Mouse (Mus musculus) embryonic facial prominence, embryonic 14.5 days (tissue): Measurements from ENCODE around the gene Gm10188. TPM values are rescaled to one million over a fixed set of nuclear protein-coding genes. Genes with fewer than 3 reads are reported as not detected.

Source experiments
- ATAC-seq: fragments of 200-750 bp; cut with Nextera tagmentation; 2 replicates; pipeline ENCODE4 v1.8.0; 2017; ENCODE audit warnings: low read depth, moderate number of reproducible peaks, moderate TSS enrichment
- DNase-seq: peaks from one replicate; pipeline ENCODE4 v3.0.0-alpha.2; 2015; ENCODE audit warnings: low spot score
- H3K27ac ChIP-seq: fragments of 300-500 bp; sonication (generic); replicated peaks from 2 replicates; pipeline ENCODE4 v1.5.1; 2014; ENCODE audit warnings: low read depth, mild to moderate bottlenecking, low read length, moderate library complexity
- H3K27me3 ChIP-seq: fragments of 300-500 bp; sonication (generic); replicated peaks from 2 replicates; pipeline ENCODE4 v1.6.1; 2014; ENCODE audit warnings: low read length; ENCODE audit not compliant: control insufficient read depth, insufficient read depth
- H3K36me3 ChIP-seq: fragments of 300-500 bp; sonication (generic); 2 replicates; pipeline ENCODE4 v1.6.1; 2014; ENCODE audit warnings: low read length, mixed read lengths; ENCODE audit not compliant: control insufficient read depth, insufficient read depth
- H3K4me1 ChIP-seq: fragments of 300-500 bp; sonication (generic); 2 replicates; pipeline ENCODE4 v1.6.1; 2014; ENCODE audit warnings: antibody characterized with exemption, low read length; ENCODE audit not compliant: control insufficient read depth, insufficient read depth
- H3K4me2 ChIP-seq: fragments of 300-500 bp; sonication (generic); 2 replicates; pipeline ENCODE4 v1.6.1; 2014; ENCODE audit warnings: low read depth, mild to moderate bottlenecking, low read length, moderate library complexity, mixed read lengths
- H3K4me3 ChIP-seq: fragments of 300-500 bp; sonication (generic); 2 replicates; pipeline ENCODE4 v1.5.1; 2014; ENCODE audit warnings: low read depth, mild to moderate bottlenecking, low read length
- H3K9ac ChIP-seq: fragments of 300-500 bp; sonication (generic); 2 replicates; pipeline ENCODE4 v1.6.1; 2014; ENCODE audit warnings: low read depth, mild to moderate bottlenecking, low read length, moderate library complexity, mixed read lengths
- H3K9me3 ChIP-seq: fragments of 300-500 bp; sonication (generic); 2 replicates; pipeline ENCODE4 v1.6.1; 2016; ENCODE audit warnings: low read length; ENCODE audit not compliant: control insufficient read depth
- WGBS: fragments of 180-500 bp; shearing (Covaris S2); extraction: QIAGEN DNeasy Blood & Tissue Kit; methylation state at CpG from one replicate; pipeline ENCODE4 v1.1.7; 2014; 5-methylcytosine and 5-hydroxymethylcytosine counted together
- polyA plus RNA-seq: library from polyadenylated mRNA; unstranded; fragments of >200 nt; fragmentation: Nextera tagmentation; extraction: Ambion mirVana; gene quantifications from 2 replicates; pipeline ENCODE4 v1.2.1, GENCODE M21; 2014

Gm10188 gene
- not detected in 2 replicates for polyA plus RNA-seq

- H3K27ac ChIP-seq, result no peak within 1 kb of the TSS
- DNase-seq, result no peak
- H3K4me3 ChIP-seq, result no peak within 1 kb of the TSS
- H3K9me3 ChIP-seq, result no peaks in the 10 kb centered on the region
- no peak for ATAC-seq
- no peaks in the 10 kb centered on the region for H3K36me3 ChIP-seq
- 75% methylated on average over 3 of the region's 3 CpGs for WGBS
- no peaks in the 10 kb centered on the region for H3K27me3 ChIP-seq
- no peaks in the 10 kb centered on the region for H3K4me1 ChIP-seq
- no peak within 1 kb of the TSS for H3K4me2 ChIP-seq
- H3K9ac ChIP-seq, result no peak within 1 kb of the TSS
These were observed at the start of gene Gm10188 for GRCm38 (mm10) chr1:132229667-132230066. Gene Gm10188, minus strand, starts transcription at chr1:132229767.

GRCm38 (mm10) chr1:132277124-132277523, 47.6 kb upstream of the Gm10188 start:
- no peaks in the 10 kb centered on the region for H3K4me1 ChIP-seq
- no peak for ATAC-seq
- no peaks in the 10 kb centered on the region for H3K27me3 ChIP-seq
- WGBS, result 74% methylated on average over 6 of the region's 6 CpGs
- no peaks in the 10 kb centered on the region for H3K36me3 ChIP-seq
- no peak overlapping the region for H3K9ac ChIP-seq
- H3K4me2 ChIP-seq, result no peak overlapping the region
- DNase-seq, result no peak
- H3K9me3 ChIP-seq, result no peaks in the 10 kb centered on the region
- no peak overlapping the region for H3K4me3 ChIP-seq
- H3K27ac ChIP-seq, result no peak overlapping the region

- Histone ChIP-seq H3K4me2 (no peak overlapping the region), H3K27me3 (no peaks in the 10 kb centered on the region), H3K9ac (no peak overlapping the region), H3K36me3 (no peaks in the 10 kb centered on the region), H3K4me3 (no peak overlapping the region), H3K4me1 (no peaks in the 10 kb centered on the region), H3K9me3 (no peaks in the 10 kb centered on the region), H3K27ac (no peak overlapping the region)
- no peak for ATAC-seq
- WGBS, result 79% methylated on average over 3 of the region's 3 CpGs
- no peak for DNase-seq
These were observed 47.1 kb upstream of the Gm10188 start for GRCm38 (mm10) chr1:132276694-132277093.

- H3K4me1 ChIP-seq, result peaks cover 16% of the 10 kb centered on the region; the same call in 1 of the 2 replicates
These were observed 41.7 kb upstream of the Gm10188 start for GRCm38 (mm10) chr1:132271237-132271636.

GRCm38 (mm10) chr1:132268418-132269060, 39.0 kb upstream of the Gm10188 start:
- H3K36me3 ChIP-seq, result no peaks in the 10 kb centered on the region
- ATAC-seq (no peak), DNase-seq (no peak)
- H3K4me2 ChIP-seq, result no peak overlapping the region
- no peak overlapping the region for H3K4me3 ChIP-seq
- H3K9ac ChIP-seq, result no peak overlapping the region
- H3K27ac ChIP-seq, result no peak overlapping the region
- no peaks in the 10 kb centered on the region for H3K9me3 ChIP-seq
- 29% methylated on average over 7 of the region's 7 CpGs for WGBS
- peaks cover 16% of the 10 kb centered on the region; the same call in 1 of the 2 replicates for H3K4me1 ChIP-seq
- no peaks in the 10 kb centered on the region for H3K27me3 ChIP-seq

More at GRCm38 (mm10) chr1:132271237-132271636, 41.7 kb upstream of the Gm10188 start:
- ATAC-seq, result no peak
- 72% methylated on average over 3 of the region's 3 CpGs for WGBS
- Histone ChIP-seq H3K9me3 (no peaks in the 10 kb centered on the region), H3K9ac (no peak overlapping the region), H3K27ac (no peak overlapping the region), H3K4me2 (no peak overlapping the region), H3K36me3 (no peaks in the 10 kb centered on the region), H3K4me3 (no peak overlapping the region), H3K27me3 (no peaks in the 10 kb centered on the region)
- DNase-seq, result no peak

- 51% methylated on average over 2 of the region's 2 CpGs for WGBS
- ATAC-seq (no peak), DNase-seq (no peak)
- Histone ChIP-seq H3K4me3 (no peak overlapping the region), H3K9me3 (no peaks in the 10 kb centered on the region), H3K27ac (no peak overlapping the region), H3K4me1 (peaks cover 16% of the 10 kb centered on the region; the same call in 1 of the 2 replicates), H3K27me3 (no peaks in the 10 kb centered on the region), H3K36me3 (no peaks in the 10 kb centered on the region), H3K4me2 (no peak overlapping the region), H3K9ac (no peak overlapping the region)
These were observed 38.4 kb upstream of the Gm10188 start for GRCm38 (mm10) chr1:132267959-132268358.

- Histone ChIP-seq H3K4me1 (peaks cover 16% of the 10 kb centered on the region; the same call in 1 of the 2 replicates), H3K4me3 (no peak overlapping the region), H3K27me3 (no peaks in the 10 kb centered on the region), H3K27ac (no peak overlapping the region), H3K36me3 (no peaks in the 10 kb centered on the region), H3K4me2 (no peak overlapping the region; the same call in 1 of the 2 replicates), H3K9ac (no peak overlapping the region), H3K9me3 (no peaks in the 10 kb centered on the region)
- 23% methylated on average over 8 of the region's 8 CpGs for WGBS
- DNase-seq, result no peak
- no peak for ATAC-seq
These were observed 37.4 kb upstream of the Gm10188 start for GRCm38 (mm10) chr1:132266791-132267557.

GRCm38 (mm10) chr1:132265936-132266335, 36.4 kb upstream of the Gm10188 start:
- no peak for DNase-seq
- peaks cover 16% of the 10 kb centered on the region; the same call in 1 of the 2 replicates for H3K4me1 ChIP-seq
- no peaks in the 10 kb centered on the region for H3K36me3 ChIP-seq
- no peaks in the 10 kb centered on the region for H3K9me3 ChIP-seq
- H3K4me2 ChIP-seq, result no peak overlapping the region
- no peak overlapping the region for H3K4me3 ChIP-seq
- ATAC-seq, result no peak
- no peaks in the 10 kb centered on the region for H3K27me3 ChIP-seq
- no peak overlapping the region for H3K27ac ChIP-seq
- no peak overlapping the region for H3K9ac ChIP-seq
- WGBS, result 87% methylated on average over 10 of the region's 10 CpGs
